Mouse (Mus musculus) intestine, embryonic 14.5 days (tissue): Measurements from ENCODE around the gene Clec4d. TPM values are rescaled to one million over a fixed set of nuclear protein-coding genes. Genes with fewer than 3 reads are reported as not detected.
"Not testable (repeated sequence)": the region's sequence is repeated elsewhere in the genome, so short reads cannot be mapped to it uniquely, and the experiment has no call there.

ENCODE experiments used
- ATAC-seq: fragments of 200-750 bp; cut with Nextera tagmentation; replicated peaks from 2 replicates; pipeline ENCODE4 v1.8.0; 2017; ENCODE audit warnings: low read depth, moderate number of reproducible peaks, moderate TSS enrichment, moderate library complexity; ENCODE audit not compliant: low FRiP score, low TSS enrichment
- DNase-seq: peaks from one replicate; pipeline ENCODE4 v3.0.0-alpha.2; 2018; ENCODE audit warnings: low spot score
- H3K27ac ChIP-seq: fragments of 300-500 bp; sonication (generic); 2 replicates; pipeline ENCODE4 v1.5.1; 2014; ENCODE audit warnings: low read depth, mild to moderate bottlenecking, control low read depth
- H3K27me3 ChIP-seq: fragments of 300-500 bp; sonication (generic); replicated peaks from 2 replicates; pipeline ENCODE4 v1.6.1; 2014; ENCODE audit warnings: low read length, control low read depth; ENCODE audit not compliant: control insufficient read depth, insufficient read depth
- H3K36me3 ChIP-seq: fragments of 300-500 bp; sonication (generic); 2 replicates; pipeline ENCODE4 v1.6.1; 2014; ENCODE audit warnings: low read length, control low read depth; ENCODE audit not compliant: control insufficient read depth, insufficient read depth
- H3K4me1 ChIP-seq: fragments of 300-500 bp; sonication (generic); replicated peaks from 2 replicates; pipeline ENCODE4 v1.6.1; 2014; ENCODE audit warnings: low read length, control low read depth, mixed read lengths; ENCODE audit not compliant: control insufficient read depth, insufficient read depth
- H3K4me2 ChIP-seq: fragments of 300-500 bp; sonication (generic); 2 replicates; pipeline ENCODE4 v1.6.1; 2014; ENCODE audit warnings: low read length
- H3K4me3 ChIP-seq: fragments of 300-500 bp; sonication (generic); 2 replicates; pipeline ENCODE4 v1.5.1; 2014; ENCODE audit warnings: low read depth, low read length, control low read depth, mixed read lengths
- H3K9ac ChIP-seq: fragments of 300-500 bp; sonication (generic); 2 replicates; pipeline ENCODE4 v1.6.1; 2014; ENCODE audit warnings: mild to moderate bottlenecking, low read length
- H3K9me3 ChIP-seq: fragments of 300-500 bp; sonication (generic); 2 replicates; pipeline ENCODE4 v1.6.1; 2016; ENCODE audit warnings: low read length, control low read depth; ENCODE audit not compliant: control insufficient read depth
- WGBS: fragments of 180-500 bp; shearing (Covaris S2); extraction: QIAGEN DNeasy Blood & Tissue Kit; methylation state at CpG from one replicate; pipeline ENCODE4 v1.1.7; 2014; 5-methylcytosine and 5-hydroxymethylcytosine counted together
- polyA plus RNA-seq: library from polyadenylated mRNA; unstranded; fragments of >200 nt; fragmentation: Nextera tagmentation; extraction: Ambion mirVana; gene quantifications from 2 replicates; pipeline ENCODE4 v1.2.1, GENCODE M21; 2014

The Clec4d gene
- 0.20 TPM in 1 of 2 replicates, not detected in the other for polyA plus RNA-seq

GRCm38 (mm10) chr6:123261555-123262161 is at the start of gene Clec4d:
Gene Clec4d (plus strand): TSS chr6:123262111.
- ATAC-seq, result no peak
- no peak within 1 kb of the TSS for H3K9ac ChIP-seq
- 58% methylated on average over 4 of the region's 4 CpGs for WGBS

DNA sequence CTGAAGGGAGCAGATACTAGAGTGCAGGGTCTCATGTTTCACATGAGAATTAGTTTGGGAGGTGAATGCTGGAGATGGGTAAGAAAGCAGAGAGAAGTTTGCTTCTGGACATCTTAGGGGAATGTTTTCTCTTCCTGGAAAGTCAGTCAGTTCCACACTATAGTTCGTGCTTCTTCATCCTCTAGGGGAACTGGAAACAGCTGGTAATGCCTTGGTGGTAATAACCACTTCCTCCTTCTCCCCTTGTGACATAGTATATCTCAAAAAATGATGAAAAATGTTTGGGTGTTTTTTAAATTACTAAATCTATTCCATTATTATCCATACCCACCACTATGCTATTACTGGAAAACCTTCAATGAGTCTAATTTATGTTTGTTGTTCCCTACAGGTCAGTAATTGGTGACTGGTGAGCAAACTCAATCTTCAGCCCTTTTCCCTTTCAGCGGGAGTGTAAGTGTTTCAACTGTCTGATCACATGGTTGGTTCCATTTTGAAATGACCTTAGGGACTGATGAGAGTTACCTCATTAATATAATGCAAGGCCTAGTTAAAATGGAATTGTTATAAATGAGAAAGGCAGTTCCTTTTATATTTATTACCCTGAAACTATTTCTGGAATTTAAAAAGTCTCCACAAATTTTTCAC is 34.3 kb upstream of the Clec4d start:
- no peaks in the 10 kb centered on the region for H3K9me3 ChIP-seq
- no peak overlapping the region for H3K9ac ChIP-seq
- no peak for DNase-seq
- no peak overlapping the region for H3K4me3 ChIP-seq
- ATAC-seq, result no peak
- H3K4me1 ChIP-seq, result no peaks in the 10 kb centered on the region
- no peaks in the 10 kb centered on the region for H3K27me3 ChIP-seq
- WGBS, result 40% methylated on average over 2 of the region's 2 CpGs
- no peaks in the 10 kb centered on the region for H3K36me3 ChIP-seq
- H3K4me2 ChIP-seq, result no peak overlapping the region
- H3K27ac ChIP-seq, result no peak overlapping the region

More at GRCm38 (mm10) chr6:123261555-123262161, at the start of gene Clec4d:
- H3K4me1 ChIP-seq, result no peaks in the 10 kb centered on the region
- H3K9me3 ChIP-seq, result no peaks in the 10 kb centered on the region
- no peaks in the 10 kb centered on the region for H3K27me3 ChIP-seq
- H3K4me3 ChIP-seq, result no peak within 1 kb of the TSS
- no peak within 1 kb of the TSS for H3K4me2 ChIP-seq
- no peak within 1 kb of the TSS for H3K27ac ChIP-seq
- H3K36me3 ChIP-seq, result no peaks in the 10 kb centered on the region
- no peak for DNase-seq

DNA sequence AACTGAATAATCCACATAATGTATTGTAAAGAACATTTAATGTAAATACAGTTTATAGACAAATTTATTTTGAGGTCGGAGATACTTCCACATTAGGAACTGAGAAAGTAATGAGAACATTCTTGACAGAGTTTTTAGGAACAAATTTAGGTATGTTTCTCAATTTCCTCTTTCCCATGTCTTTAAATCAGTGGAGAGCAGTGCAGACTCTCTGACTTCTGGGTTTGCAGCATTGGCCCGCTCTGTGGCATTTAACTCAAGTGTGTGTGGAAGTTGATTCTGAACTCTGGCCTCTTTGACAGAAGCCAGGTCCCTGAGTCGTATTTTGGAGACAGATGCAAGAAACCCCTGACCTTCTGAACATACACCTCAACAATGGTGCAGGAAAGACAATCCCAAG is 32.3 kb upstream of the Clec4d start, which contains the start of gene Clec4n:
Clec4n (plus strand) TSS at position 200 of the 400 bp plus-strand sequence.
- ATAC-seq (no peak), DNase-seq (no peak)
- Histone ChIP-seq H3K27ac (no peak within 1 kb of the TSS), H3K36me3 (no peaks in the 10 kb centered on the region), H3K9ac (no peak within 1 kb of the TSS), H3K4me3 (no peak within 1 kb of the TSS), H3K4me2 (no peak within 1 kb of the TSS), H3K27me3 (no peaks in the 10 kb centered on the region), H3K4me1 (no peaks in the 10 kb centered on the region), H3K9me3 (no peaks in the 10 kb centered on the region)
- WGBS, result 42% methylated on average over 3 of the region's 3 CpGs

GRCm38 (mm10) chr6:123231149-123231548 is 30.8 kb upstream of the Clec4d start:
- Histone ChIP-seq H3K27me3 (no peaks in the 10 kb centered on the region), H3K4me1 (no peaks in the 10 kb centered on the region), H3K4me3 (no peak overlapping the region), H3K9me3 (no peaks in the 10 kb centered on the region), H3K9ac (no peak overlapping the region), H3K27ac (no peak overlapping the region), H3K4me2 (no peak overlapping the region), H3K36me3 (no peaks in the 10 kb centered on the region)
- ATAC-seq (no peak), DNase-seq (no peak)
- 68% methylated on average over 2 of the region's 2 CpGs for WGBS

- no peak for ATAC-seq
- no peaks in the 10 kb centered on the region for H3K4me1 ChIP-seq
- H3K27me3 ChIP-seq, result no peaks in the 10 kb centered on the region
These were observed 24.3 kb upstream of the Clec4d start for GRCm38 (mm10) chr6:123237582-123237981.

GRCm38 (mm10) chr6:123244201-123244600 is 17.7 kb upstream of the Clec4d start:
- H3K36me3 ChIP-seq, result no peaks in the 10 kb centered on the region
- H3K9me3 ChIP-seq, result no peaks in the 10 kb centered on the region
- ATAC-seq, result no peak
- no peaks in the 10 kb centered on the region for H3K27me3 ChIP-seq
- no peak for DNase-seq
- H3K4me3 ChIP-seq, result no peak overlapping the region
- H3K4me1 ChIP-seq, result no peaks in the 10 kb centered on the region
- H3K4me2 ChIP-seq, result no peak overlapping the region
- no peak overlapping the region for H3K27ac ChIP-seq
- H3K9ac ChIP-seq, result no peak overlapping the region
- 86% methylated on average over 5 of the region's 5 CpGs for WGBS

More at GRCm38 (mm10) chr6:123237582-123237981, 24.3 kb upstream of the Clec4d start:
- Histone ChIP-seq H3K9me3 (no peaks in the 10 kb centered on the region), H3K4me3 (no peak overlapping the region), H3K36me3 (no peaks in the 10 kb centered on the region), H3K4me2 (no peak overlapping the region), H3K9ac (no peak overlapping the region), H3K27ac (no peak overlapping the region)
- no peak for DNase-seq

DNA sequence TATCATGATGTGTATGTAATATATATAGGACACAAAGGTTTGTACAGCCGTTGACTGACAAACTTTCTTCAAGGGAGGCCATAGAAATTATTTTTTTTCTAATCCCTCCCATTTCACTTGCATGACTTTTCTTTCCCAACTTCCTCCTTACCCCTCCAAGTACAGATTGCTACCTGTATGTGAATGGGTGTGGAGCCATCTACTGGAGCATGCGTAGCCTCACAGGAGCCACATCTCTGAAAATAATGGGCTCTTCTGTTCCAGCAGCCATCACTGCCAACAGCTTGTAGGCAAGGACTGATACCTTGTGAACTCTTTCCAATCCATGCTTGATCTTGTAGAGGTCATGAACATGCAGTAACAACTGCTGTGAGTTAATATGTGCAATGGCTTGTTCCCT is 13.0 kb upstream of the Clec4d start:
- not testable (repeated sequence) for H3K4me3 ChIP-seq, H3K9me3 ChIP-seq, H3K27ac ChIP-seq, ATAC-seq, H3K4me2 ChIP-seq, H3K27me3 ChIP-seq, H3K36me3 ChIP-seq, H3K9ac ChIP-seq, H3K4me1 ChIP-seq, DNase-seq
- WGBS, result 72% methylated on average over 2 of the region's 2 CpGs

GRCm38 (mm10) chr6:123252735-123253134 is 9.2 kb upstream of the Clec4d start:
- Histone ChIP-seq H3K36me3 (no peaks in the 10 kb centered on the region), H3K4me1 (no peaks in the 10 kb centered on the region), H3K4me2 (no peak overlapping the region), H3K27ac (no peak overlapping the region), H3K9ac (no peak overlapping the region), H3K9me3 (no peaks in the 10 kb centered on the region), H3K27me3 (no peaks in the 10 kb centered on the region), H3K4me3 (no peak overlapping the region)
- no peak for ATAC-seq
- DNase-seq, result no peak

DNA sequence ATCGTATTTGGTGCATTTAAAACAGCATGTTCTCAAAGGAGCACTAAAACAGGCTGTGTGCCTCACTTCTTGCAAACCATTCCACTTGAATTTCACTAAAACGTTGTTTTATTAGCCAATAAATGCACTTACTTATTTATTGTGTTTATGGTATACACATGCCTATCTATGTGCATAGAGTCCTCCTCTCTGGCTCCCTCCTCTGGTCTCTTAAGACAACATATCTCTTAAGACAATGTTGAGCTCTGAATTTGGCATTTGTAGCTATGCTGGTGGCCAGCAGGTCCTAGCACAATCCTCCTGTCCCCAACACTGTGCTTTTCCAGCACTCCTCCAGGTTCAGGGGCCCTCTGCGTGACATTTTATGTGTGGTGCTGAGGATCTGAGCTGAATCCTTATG is 3.0 kb upstream of the Clec4d start:
- ATAC-seq, result no peak
- 75% methylated on average over 3 of the region's 3 CpGs for WGBS
- no peak overlapping the region for H3K27ac ChIP-seq

More for the DNA sequence above, 3.0 kb upstream of the Clec4d start:
- Histone ChIP-seq H3K9ac (no peak overlapping the region), H3K4me1 (no peaks in the 10 kb centered on the region), H3K36me3 (no peaks in the 10 kb centered on the region), H3K4me3 (no peak overlapping the region), H3K4me2 (no peak overlapping the region), H3K9me3 (no peaks in the 10 kb centered on the region), H3K27me3 (no peaks in the 10 kb centered on the region)
- DNase-seq, result no peak
